Mouse (Mus musculus): ENCODE data around the gene Pdss1.
"Not testable (repeated sequence)": the region's sequence is repeated elsewhere in the genome, so short reads cannot be mapped to it uniquely, and the experiment has no call there.

Gene Pdss1

DNA sequence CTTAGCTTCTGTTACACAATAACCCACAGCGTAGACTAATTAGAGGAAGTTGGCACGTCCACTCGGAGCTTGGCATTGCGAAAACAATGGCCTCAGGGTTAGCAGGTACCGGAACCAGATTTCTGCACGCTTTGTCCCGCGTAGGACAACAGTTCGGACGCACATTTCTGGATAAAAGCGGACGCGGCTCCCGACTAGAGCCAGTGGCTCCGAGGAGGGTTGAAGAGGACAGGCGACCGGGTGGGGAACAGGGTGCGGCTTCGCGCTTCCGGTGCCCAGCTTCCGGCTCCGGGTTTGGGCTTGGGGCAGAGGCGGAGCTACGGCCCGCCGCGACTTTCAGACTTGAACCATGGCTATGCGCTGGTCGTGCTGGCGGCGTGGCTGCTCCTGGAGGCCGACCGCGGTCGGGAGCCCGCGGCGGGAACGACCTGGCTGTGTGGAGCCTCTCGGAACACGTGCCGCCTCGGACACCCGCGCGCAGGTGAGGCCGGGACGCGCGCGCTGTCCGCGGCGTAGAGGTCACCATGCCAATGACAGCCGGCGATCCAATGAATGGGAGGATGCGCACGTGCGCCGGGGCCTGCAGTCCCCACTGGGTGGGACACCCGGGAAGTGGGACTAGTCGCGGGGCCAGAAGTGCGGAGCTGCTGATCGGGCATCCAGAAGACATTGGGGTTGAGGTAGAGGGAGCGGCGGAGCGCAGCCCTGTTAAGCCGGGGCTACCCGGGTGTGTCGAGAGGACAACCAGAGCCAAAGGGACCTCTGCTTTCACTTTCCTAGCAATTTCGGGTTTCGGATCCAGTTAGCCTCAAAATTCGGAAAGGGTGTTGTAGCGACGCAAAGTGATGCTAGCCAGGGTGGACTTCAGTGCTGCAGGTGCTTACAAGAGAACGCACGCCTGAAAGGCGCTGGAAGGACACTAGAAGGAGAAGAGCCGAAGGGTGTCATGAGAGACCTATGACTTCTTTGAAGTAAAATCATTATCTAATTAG, at the start of gene Pdss1:
Gene Pdss1 (plus strand): TSS at position 241 of the 992 bp plus-strand sequence.
- DNase-seq (ENCODE audit: low spot score), result peak; percentile 83

DNA sequence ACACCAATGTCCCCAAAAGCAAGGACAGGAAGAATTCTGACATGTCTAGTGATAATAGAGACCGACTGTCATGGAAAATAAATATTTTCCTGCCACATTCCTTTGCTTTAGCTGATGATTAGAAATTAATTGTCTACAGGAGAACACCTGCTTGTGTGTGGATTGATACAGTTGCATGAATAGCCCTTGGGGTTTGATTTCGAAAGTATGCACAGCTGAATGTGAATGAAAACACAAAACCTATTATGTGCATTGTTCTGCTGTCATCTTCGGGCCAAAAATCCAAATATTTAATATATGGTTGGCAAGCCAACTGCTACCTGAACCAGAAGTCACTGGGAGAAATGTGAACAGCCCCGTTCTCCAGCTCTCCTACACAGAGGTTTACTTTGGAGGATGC, 43.4 kb upstream of the Pdss1 start:
- DNase-seq (ENCODE audit: low spot score), result no peak

GRCm38 (mm10) chr2:22857501-22857900, 37.8 kb upstream of the Pdss1 start:
- no peak for DNase-seq (ENCODE audit: low spot score)

DNA sequence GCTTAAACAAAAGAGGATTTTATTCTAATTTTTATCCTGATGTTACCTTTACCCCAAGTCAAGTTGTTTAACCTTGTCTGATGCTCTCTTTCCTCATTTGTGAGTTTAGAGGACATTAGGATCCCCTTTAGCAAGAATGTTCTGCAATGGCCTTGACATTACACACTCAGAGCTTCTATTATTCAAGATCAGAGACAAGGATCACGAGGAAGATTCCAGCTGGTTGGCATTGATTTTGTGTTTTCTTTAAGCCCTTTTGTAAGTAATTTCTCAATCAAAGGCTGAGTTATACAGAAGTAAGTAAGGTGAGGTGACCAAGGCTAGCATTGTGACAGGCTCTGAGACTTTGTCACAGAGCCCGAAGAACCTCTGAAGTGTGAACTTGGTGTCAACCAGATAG, 33.1 kb upstream of the Pdss1 start:
- DNase-seq (ENCODE audit: low spot score), result no peak

- peak; percentile 2 for DNase-seq (ENCODE audit: low spot score)
These were observed 30.8 kb upstream of the Pdss1 start for GRCm38 (mm10) chr2:22864394-22865037.

GRCm38 (mm10) chr2:22865818-22866217, 29.5 kb upstream of the Pdss1 start:
- no peak for DNase-seq (ENCODE audit: low spot score)

DNA sequence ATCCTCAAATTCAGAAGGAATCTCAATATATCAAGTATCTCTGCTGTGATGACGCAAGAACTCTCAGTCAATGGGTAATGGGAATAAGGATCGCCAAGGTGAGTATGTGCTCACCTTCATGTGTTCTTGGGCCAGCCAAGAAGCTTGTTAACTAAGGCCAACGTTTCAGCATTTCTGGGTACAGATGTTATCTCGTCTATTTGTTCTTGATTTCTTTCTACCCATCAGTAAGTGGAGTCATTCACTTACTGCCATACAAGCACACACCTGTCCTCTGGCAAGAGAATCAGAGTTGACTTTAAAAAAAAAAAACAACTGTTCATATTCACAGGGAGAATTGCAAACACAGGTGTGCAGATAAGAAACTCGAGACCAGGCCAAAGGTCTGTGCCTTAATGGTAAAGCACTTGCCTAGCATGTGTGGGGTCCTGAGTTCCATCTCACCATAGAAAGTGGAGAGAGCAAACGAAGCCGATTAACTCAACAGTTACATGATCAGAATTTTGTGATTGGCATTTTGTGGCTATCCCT, 28.4 kb upstream of the Pdss1 start:
- DNase-seq (ENCODE audit: low spot score), result no peak

DNA sequence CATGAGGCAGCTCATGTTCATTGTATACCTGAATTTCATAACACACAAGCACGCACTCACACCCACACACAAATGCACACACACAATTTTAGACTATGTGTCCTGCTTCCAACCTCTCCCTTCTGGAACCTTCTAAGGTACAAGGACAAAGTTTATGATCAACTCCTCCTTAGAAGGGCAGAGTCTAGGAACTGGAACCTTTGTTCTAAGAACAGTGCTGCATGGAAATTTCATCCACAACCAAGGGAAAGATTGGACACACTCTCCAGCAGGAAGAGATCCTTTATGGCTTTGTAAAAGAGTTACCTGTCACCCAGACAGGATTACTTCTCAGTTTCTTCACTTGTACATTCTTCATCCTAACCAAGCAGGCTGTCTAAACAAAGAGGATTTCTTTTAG, 22.2 kb upstream of the Pdss1 start:
- no peak for DNase-seq (ENCODE audit: low spot score)

DNA sequence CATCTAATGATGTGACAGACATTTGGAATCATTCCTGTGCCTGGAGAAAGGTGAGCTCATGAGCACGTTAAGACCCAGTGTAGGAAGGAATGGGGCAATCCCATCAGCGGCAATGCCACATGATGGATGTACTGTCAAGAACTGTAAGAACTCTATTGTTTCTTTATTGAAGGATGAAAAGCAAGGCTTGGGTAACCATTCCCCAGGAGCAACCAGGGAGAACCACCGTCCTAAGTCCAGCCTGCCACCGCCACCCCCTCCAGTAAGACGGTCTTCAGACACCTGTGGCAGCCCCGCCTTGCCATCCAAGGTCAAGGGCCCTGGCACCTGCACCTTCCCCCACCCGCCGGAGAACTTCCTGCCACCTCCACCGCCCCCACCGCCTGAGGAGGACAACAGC, 20.7 kb upstream of the Pdss1 start:
- DNase-seq (ENCODE audit: low spot score), result peak; percentile 4

DNA sequence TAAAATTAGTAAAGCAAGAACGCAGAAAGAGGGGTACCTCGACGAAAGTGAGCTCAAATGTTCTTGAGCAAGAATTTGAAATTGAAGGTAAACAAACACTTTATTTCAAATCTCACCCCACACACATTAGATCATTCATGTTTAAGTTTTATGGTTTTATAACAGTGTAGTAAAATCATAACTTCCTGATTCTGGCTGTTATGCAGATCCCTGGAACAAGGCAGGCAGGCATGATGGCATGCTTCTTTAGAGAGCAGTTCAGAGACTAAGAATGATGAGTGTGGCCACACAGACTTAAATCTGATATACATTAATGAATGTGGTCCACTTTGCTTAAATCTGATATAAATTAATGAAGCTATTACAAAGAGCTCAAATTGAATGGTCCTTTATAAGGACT, 18.7 kb upstream of the Pdss1 start:
- no peak for DNase-seq (ENCODE audit: low spot score)

DNA sequence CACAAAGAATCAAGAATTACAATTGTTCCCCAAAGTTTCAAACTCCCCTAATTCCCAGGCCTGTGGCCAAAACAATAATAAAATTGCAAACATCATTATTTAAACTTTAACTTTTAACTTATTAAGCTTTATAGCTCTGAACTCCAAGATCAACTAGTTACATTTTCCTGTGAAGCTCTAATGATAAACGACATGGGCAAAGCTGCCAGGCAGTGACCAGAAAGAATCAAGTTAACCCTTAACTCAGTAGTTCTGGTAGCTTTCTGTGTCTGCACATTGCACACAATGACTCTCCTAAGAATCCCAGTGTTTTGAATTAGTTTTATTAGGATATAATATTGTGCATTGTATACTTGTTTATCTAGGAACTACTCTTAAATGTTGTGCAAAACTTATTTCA, 16.5 kb upstream of the Pdss1 start:
- no peak for DNase-seq (ENCODE audit: low spot score)

- DNase-seq (ENCODE audit: low spot score), result not testable (repeated sequence)
These were observed 14.6 kb upstream of the Pdss1 start for GRCm38 (mm10) chr2:22880726-22881125.

DNA sequence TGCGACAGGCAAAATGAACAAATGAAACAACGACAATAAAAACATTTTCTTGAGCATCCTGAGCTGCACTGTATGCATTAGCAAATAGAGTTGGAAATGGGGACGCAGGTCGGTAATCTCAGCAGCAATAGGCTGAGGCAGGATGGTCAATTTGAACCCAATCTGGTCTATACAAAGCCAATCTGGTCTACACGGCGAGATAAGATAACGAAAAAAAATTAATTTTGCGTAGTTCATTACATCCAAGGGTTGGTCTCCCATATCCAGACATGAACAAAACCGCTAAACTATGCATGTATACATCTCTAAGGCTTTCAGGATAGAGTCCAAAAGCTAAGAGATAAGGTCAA, 415 bp upstream of the Pdss1 start:
- DNase-seq (ENCODE audit: low spot score), result no peak

DNA sequence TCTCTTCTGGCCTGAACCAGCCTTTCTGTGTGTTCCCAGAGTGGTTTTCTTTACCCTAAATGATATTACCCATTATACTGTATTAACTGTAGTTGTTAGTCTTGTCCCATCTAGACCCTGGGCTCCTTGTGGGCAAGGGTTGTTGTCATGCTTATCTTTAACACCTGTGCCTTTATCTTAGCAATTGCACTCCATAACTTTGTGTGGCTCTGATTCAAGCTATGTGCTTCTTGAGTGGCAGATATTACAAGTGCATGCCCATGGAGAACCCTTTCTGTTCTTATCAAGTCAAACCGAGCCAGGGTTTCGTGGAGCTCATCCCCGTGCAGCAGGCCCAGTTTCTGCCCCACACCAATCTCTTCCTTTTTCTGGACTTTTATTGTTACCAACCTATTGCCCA, 8.6 kb downstream of the Pdss1 start:
- DNase-seq (ENCODE audit: low spot score), result no peak

- no peak for DNase-seq (ENCODE audit: low spot score)
These were observed 19.1 kb downstream of the Pdss1 start for GRCm38 (mm10) chr2:22914421-22914820.

GRCm38 (mm10) chr2:22918651-22919050, 23.3 kb downstream of the Pdss1 start:
- no peak for DNase-seq (ENCODE audit: low spot score)

GRCm38 (mm10) chr2:22925911-22926310, 30.6 kb downstream of the Pdss1 start:
- not testable (repeated sequence) for DNase-seq (ENCODE audit: low spot score)

GRCm38 (mm10) chr2:22928259-22928658, 32.9 kb downstream of the Pdss1 start:
- no peak for DNase-seq (ENCODE audit: low spot score)

DNA sequence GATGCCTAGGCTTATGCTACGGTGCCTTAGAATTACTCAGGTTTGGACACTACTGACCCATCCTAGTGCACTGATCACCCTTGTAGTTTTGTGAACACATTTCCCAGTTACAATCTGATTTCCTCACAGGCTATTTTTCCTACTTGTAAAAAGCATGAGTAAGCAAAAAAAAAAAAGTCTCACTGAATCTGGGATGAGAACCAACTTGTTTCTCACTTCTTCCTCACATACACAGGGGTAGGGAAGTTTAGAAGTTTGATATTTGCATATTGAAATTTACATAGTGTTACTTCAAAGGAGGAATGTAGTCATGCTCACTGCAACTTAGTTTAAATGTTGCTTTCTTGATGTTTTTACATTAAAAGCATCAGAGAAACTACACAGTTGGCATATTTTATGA, 38.2 kb downstream of the Pdss1 start:
- no peak for DNase-seq (ENCODE audit: low spot score)

DNA sequence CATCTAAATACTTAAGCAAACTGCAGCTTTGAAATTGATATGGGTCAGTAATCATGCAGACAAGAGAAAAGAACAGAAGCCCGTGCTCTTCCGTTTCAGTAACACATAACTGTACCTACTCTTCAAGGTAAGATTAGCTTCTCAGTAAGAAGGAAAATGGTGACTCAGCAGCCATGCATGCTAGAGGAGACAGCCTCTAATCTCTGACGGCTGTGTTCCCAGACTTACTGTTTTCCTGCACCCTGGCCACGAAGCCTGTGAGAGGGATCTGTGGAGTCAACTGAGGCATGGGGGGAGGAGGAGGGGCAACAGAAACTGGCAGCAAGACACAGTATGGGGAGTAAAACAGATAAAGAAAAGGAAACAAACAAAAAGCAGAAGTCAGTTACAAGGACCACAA, 54.6 kb downstream of the Pdss1 start:
- no peak for DNase-seq (ENCODE audit: low spot score)

- no peak for DNase-seq (ENCODE audit: low spot score)
These were observed 59.0 kb downstream of the Pdss1 start for GRCm38 (mm10) chr2:22954278-22954677.

- DNase-seq (ENCODE audit: low spot score), result no peak
These were observed 60.6 kb downstream of the Pdss1 start for GRCm38 (mm10) chr2:22955914-22956313.

- no peak for DNase-seq (ENCODE audit: low spot score)
These were observed 62.1 kb downstream of the Pdss1 start for GRCm38 (mm10) chr2:22957415-22957814.
